Mouse (Mus musculus): ENCODE results near the gene D5Ertd579e.

GRCm38 (mm10) chr5:36625612-36626011 lies 70.2 kb downstream of the D5Ertd579e start:
- TF ChIP-seq TAL1 (IDR thresholded peaks at IDR 0.05; ENCODE audit: low read length) (no peak), GATA1 (IDR thresholded peaks at IDR 0.05; ENCODE audit: low read length) (no peak)
